Mouse (Mus musculus): ENCODE measurements around the gene Tmem170b. TPM values are rescaled to one million over a fixed set of nuclear protein-coding genes. Genes with fewer than 3 reads are reported as not detected.
"Not testable (repeated sequence)": the region's sequence is repeated elsewhere in the genome, so short reads cannot be mapped to it uniquely, and the experiment has no call there.

Tmem170b gene
- polyA plus RNA-seq, 1 experiment from 2014 or later = 51.5 TPM

DNA sequence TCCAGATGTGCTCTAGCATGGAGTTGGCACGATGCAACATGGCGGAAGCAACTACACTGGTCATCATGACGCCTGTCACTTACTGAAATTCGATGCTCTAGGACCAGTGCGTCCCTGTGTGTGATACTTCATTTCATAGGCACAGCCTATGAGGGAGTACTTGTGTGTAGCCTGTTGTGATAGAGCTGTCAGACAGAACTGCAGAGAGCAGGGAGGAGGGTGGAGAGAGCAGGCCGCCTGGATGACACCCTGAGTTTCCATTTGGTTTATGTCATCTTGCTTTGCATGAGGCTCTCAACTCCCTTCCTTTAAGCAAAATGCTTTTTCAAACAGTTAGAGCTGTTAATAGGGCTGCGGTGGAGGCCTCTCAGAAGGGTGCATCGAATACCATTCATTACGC is 68.9 kb downstream of the Tmem170b start:
- H3K36me3 ChIP-seq (replicated peaks); H3K4me3 ChIP-seq: not testable (repeated sequence)
- WGBS = 92% methylated on average over 9 of the region's 9 CpGs

DNA sequence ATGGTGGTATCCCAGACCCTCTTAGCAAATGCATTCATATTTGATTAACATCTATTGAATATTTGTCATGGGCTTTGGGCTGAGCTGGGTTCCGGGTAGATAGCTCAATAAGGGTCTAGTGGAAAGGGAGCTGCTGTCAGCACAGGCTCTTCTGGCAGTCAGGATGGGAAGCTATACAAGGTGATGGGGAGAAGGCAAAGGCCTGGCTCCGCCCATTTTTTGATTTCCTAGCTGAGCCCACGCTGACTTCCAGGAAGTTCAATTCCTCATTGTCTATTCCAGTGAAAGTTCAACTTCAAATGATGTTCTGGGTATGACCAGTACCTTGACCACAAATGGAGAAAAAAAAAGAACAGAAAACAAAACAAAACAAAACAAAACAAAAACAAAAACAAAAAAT is 69.8 kb downstream of the Tmem170b start:
- 93% methylated on average over 3 of the region's 3 CpGs for WGBS
- Histone ChIP-seq H3K4me1 (no peaks in the 10 kb centered on the region), H3K9ac (no peak overlapping the region), H3K27ac (no peak overlapping the region), H3K4me3 (no peak overlapping the region), H3K9me3 (no peaks in the 10 kb centered on the region), H3K36me3 (replicated peaks) (no peaks in the 10 kb centered on the region), H3K27me3 (replicated peaks) (no peaks in the 10 kb centered on the region), H3K4me2 (no peak overlapping the region)
- ATAC-seq (replicated peaks) = no peak

More for the DNA sequence above, 68.9 kb downstream of the Tmem170b start:
- not testable (repeated sequence) for H3K27me3 ChIP-seq (replicated peaks); H3K9me3 ChIP-seq; H3K4me1 ChIP-seq; H3K27ac ChIP-seq; ATAC-seq (replicated peaks); H3K4me2 ChIP-seq; H3K9ac ChIP-seq

DNA sequence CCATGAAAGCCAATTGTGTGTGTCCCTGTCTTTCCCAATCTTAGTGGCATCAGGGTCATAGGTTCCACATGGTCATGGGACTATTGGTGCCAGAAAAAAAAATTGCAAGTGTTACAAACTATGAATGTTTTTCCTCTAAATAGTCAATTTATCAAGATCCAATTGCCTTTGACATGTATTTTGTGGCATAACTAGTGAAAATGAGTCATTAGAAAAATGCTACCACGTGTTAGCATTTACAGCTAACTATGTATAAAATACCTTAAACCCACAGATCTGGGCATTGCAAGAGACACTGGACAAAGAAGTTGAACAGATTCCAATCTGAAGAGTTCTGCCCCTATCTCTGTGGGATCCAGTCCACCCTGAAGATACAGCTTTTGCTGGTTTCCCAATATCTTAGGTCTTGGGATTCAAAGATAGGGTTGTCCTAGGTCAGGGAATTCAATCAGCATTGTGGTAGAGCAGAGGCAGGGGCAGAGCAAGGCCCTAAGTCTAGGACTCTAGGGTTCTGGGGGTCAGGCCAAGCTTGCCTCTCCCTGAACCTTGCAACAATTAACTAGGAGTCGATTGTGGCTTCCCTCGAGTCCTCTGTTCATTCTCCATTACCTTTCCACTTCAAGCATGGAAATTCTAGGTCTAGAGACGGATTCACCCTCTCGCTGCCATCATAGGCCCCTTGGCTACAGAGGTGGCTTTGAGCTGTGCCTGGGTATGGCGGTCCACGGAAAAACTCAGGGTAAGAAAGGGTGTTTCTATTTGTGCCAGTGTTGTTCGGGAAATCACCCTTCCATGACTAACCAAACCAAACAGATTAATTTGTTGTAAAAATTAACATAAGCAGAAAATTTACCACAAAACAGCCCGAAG is 70.5 kb downstream of the Tmem170b start:
- H3K4me2 ChIP-seq = no peak overlapping the region
- no peaks in the 10 kb centered on the region for H3K36me3 ChIP-seq (replicated peaks)
- H3K27ac ChIP-seq = no peak overlapping the region
- no peak overlapping the region for H3K9ac ChIP-seq
- no peaks in the 10 kb centered on the region for H3K9me3 ChIP-seq
- ATAC-seq (replicated peaks) = no peak
- H3K27me3 ChIP-seq (replicated peaks) = no peaks in the 10 kb centered on the region
- no peaks in the 10 kb centered on the region for H3K4me1 ChIP-seq
- no peak overlapping the region for H3K4me3 ChIP-seq
- WGBS = 67% methylated on average over 9 of the region's 9 CpGs

DNA sequence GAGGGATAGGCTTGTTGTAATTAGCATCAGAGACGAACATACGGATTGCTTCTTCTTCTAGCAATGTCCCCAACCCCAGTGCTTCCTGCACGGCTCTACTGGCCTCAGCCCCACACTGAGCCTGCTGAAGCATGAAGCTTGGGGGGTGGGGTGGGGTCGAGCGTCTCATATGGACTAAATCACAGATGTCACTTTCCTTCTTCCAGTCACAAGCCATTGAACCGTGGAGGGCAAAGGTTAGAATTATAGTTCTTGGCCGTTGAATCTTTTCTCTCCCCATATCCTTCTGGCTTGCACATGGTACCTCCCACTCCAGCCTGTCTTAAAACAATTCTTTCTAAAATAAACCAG is 71.1 kb downstream of the Tmem170b start:
- Histone ChIP-seq H3K36me3 (replicated peaks) (no peaks in the 10 kb centered on the region), H3K9me3 (no peaks in the 10 kb centered on the region), H3K9ac (no peak overlapping the region), H3K4me1 (no peaks in the 10 kb centered on the region), H3K27me3 (replicated peaks) (no peaks in the 10 kb centered on the region), H3K27ac (no peak overlapping the region), H3K4me3 (no peak overlapping the region), H3K4me2 (no peak overlapping the region)
- WGBS = 36% methylated on average over 7 of the region's 7 CpGs
- ATAC-seq (replicated peaks) = no peak

DNA sequence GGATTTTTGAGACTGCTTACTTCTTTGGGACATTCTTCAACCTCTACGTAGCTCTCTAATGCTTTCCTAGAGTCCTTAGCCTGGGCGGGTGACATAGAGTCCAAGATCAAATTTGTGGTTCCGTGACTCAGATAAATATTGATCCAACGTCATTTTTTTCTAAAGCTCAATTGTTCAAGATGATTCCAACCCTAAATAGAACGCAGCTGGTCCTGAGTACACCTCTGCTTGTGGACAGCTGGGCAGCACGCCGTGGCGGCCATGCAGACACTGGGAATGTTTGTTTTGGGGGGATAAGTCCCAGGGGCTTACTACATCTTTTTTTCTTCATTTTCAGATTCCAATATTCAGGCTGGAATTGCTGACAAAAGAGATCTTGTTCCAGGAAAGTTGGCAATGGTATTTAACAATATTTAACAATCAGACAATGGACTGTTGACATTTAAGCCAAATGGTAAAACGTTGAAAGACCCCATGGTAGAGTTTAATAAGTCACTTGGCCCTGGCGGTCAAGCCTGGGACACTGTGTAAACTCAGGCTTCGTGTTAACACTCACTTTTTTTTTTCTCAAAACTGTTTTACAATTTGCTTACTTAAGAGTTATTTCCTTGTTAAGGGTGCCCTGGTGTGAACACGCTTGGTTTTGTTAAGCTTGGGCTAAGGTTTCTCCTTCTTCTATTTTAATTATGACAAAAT is 75.3 kb downstream of the Tmem170b start:
- Histone ChIP-seq H3K4me3 (no peak overlapping the region), H3K4me2 (no peak overlapping the region), H3K36me3 (replicated peaks) (no peaks in the 10 kb centered on the region), H3K4me1 (no peaks in the 10 kb centered on the region), H3K9me3 (no peaks in the 10 kb centered on the region), H3K27ac (no peak overlapping the region), H3K9ac (no peak overlapping the region), H3K27me3 (replicated peaks) (no peaks in the 10 kb centered on the region)
- WGBS = 78% methylated on average over 12 of the region's 12 CpGs
- no peak for ATAC-seq (replicated peaks)

DNA sequence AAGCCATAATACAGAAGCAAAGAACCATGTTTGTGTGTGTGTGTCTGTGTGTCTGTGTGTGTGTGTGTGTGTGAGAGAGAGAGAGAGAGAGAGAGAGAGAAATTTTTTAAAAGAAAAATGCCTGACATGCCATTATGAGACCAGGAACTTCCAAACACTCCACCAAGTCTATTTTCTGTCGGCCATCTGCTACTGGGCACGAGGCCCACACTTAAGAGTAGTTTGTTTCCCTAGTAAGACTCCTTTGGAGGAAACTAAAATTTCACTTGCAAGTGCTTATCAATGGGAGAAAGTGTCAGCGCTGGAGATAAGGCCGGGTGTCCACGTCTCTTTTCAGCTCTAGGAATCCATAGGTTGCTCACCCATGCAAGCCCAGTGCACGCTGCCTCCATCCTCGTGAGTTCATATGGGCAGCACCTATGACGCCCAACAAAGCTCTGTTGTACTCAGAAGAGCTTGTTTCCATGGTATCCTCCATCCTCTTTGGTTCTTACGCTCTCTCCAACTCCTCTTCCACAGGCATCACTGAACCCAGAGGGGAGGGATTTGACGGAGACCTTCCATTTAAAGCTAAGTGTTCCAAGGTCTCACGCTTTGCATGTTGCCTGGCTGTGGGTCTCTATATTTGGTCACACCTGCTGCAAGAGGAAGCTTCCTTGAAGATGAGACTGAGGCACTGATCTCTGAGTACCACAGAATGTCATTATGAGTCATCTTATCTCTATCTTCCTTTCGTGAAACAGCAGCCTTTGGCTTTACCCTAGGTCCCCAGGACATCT is 76.8 kb downstream of the Tmem170b start:
- Histone ChIP-seq H3K27ac (no peak overlapping the region), H3K9me3 (no peaks in the 10 kb centered on the region), H3K27me3 (replicated peaks) (no peaks in the 10 kb centered on the region), H3K4me2 (no peak overlapping the region), H3K4me1 (no peaks in the 10 kb centered on the region), H3K9ac (no peak overlapping the region), H3K36me3 (replicated peaks) (no peaks in the 10 kb centered on the region), H3K4me3 (no peak overlapping the region)
- ATAC-seq (replicated peaks) = no peak
- 91% methylated on average over 12 of the region's 12 CpGs for WGBS

DNA sequence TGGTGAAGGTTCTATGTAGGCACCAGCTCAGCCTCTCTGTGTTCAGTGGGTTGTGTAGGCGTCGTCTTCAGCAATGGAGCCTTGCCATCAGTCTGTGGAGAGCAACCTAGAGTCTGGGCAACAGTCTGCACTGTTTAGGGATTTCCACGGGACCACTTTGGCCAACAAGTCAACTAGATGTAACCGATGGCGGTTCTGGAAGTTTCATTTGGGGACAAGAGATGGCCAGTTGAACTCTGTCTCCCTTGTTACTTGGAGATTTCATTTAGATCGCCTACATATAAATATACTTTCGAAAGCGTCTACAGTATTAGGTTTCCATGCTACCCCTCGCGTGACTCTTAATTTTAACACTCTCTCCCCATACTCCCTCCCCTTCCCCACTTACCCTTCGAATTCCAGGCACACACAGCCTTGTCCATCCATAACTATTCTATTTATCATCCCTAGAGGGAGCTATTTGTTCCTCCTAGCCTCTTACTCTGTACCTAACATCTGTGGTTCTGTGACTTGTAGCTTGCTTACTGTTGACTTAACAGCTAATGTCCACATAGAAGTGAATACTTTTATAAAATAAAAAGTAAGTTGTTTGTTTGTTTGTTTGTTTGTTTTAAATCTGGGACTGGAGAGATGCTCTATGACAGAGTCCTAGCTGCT is 77.8 kb downstream of the Tmem170b start:
- Histone ChIP-seq H3K27ac (no peak overlapping the region), H3K9ac (no peak overlapping the region), H3K4me3 (no peak overlapping the region), H3K9me3 (no peaks in the 10 kb centered on the region), H3K4me2 (no peak overlapping the region), H3K27me3 (replicated peaks) (no peaks in the 10 kb centered on the region), H3K36me3 (replicated peaks) (no peaks in the 10 kb centered on the region), H3K4me1 (no peaks in the 10 kb centered on the region)
- ATAC-seq (replicated peaks) = no peak
- WGBS = 87% methylated on average over 11 of the region's 11 CpGs

DNA sequence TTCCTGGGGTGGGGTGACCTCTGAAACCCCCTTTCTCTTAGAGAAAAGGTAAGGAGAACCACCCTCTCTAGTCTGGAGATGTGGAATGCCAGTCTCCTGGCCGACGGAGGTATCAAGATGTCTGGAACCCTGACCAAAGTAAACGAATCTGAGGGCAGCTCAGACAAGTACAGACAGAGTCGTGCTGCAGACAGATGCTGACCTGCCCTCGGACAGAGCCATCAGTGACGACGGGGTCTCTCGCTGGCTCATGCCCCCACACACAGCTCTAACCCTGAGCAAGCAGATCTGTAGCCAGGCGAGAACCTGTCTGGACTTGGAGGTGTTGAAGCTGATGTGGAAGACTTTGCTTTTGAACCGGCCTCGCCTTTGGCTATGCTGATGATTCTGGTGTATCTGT is 79.8 kb downstream of the Tmem170b start:
- no peak overlapping the region for H3K27ac ChIP-seq
- H3K4me1 ChIP-seq = no peaks in the 10 kb centered on the region
- no peak overlapping the region for H3K4me3 ChIP-seq
- ATAC-seq (replicated peaks) = no peak
- H3K9ac ChIP-seq = no peak overlapping the region
- H3K9me3 ChIP-seq = no peaks in the 10 kb centered on the region
- WGBS = 90% methylated on average over 11 of the region's 11 CpGs
- H3K36me3 ChIP-seq (replicated peaks) = no peaks in the 10 kb centered on the region
- H3K27me3 ChIP-seq (replicated peaks) = no peaks in the 10 kb centered on the region
- no peak overlapping the region for H3K4me2 ChIP-seq

DNA sequence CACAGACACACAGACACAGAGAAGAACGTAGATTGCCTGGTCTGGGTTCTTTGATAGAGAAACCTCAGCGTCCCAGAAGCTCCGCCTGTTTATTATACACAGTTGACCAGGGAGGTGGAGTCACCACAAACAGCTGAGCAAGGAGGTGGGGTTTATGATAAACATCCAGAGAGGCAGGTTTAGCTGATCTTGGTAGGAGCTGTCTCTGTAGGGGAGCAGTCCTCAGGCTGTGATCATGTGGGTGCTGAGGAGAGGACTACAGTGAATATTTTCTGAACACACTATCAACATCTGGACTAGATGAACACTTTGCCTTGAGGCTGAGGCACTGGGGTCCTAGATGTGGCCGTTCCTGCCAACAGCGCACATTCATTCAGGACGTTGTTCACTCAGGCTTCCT is 83.3 kb downstream of the Tmem170b start:
- H3K27ac ChIP-seq = no peak overlapping the region
- H3K27me3 ChIP-seq (replicated peaks) = no peaks in the 10 kb centered on the region
- no peak for ATAC-seq (replicated peaks)
- H3K36me3 ChIP-seq (replicated peaks) = no peaks in the 10 kb centered on the region
- H3K4me1 ChIP-seq = no peaks in the 10 kb centered on the region
- no peak overlapping the region for H3K4me3 ChIP-seq
- no peak overlapping the region for H3K9ac ChIP-seq
- no peaks in the 10 kb centered on the region for H3K9me3 ChIP-seq
- H3K4me2 ChIP-seq = no peak overlapping the region
- 89% methylated on average over 6 of the region's 6 CpGs for WGBS

DNA sequence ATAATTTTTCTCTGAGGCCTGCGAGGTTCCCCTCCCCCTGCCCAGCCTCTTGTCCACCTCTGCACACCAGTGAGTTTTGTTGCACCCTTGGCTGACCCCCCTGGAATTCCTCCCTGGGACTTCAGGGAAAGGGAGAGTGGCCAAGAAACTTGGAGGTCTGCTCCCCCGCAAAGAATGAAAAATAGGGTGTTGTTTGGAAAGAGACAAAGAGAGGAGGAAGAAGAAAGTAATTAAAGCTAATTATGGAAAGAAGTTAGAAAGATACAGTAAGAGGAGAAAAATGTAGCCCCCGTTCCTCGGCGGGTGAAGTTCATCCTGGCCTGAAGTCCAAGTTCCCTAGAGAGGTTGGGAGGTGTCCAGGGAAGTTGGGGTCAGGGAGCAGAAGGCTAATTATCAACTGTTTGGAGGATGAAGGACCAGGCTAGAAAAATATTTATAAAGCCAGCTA is 83.9 kb downstream of the Tmem170b start:
- ATAC-seq (replicated peaks) = no peak
- Histone ChIP-seq H3K9ac (no peak overlapping the region), H3K36me3 (replicated peaks) (no peaks in the 10 kb centered on the region), H3K4me3 (no peak overlapping the region), H3K27ac (no peak overlapping the region), H3K4me2 (no peak overlapping the region), H3K4me1 (no peaks in the 10 kb centered on the region), H3K9me3 (no peaks in the 10 kb centered on the region), H3K27me3 (replicated peaks) (no peaks in the 10 kb centered on the region)
- 83% methylated on average over 5 of the region's 5 CpGs for WGBS
